Mouse (Mus musculus) brain, embryonic 14.5 days (tissue): ENCODE measurements at regions not wholly inside any gene's neighbourhood (a gene's known extent, or its start where the extent isn't known, plus 50 kb on each side); places are given as distances from the start of the nearest gene placed in this dataset.

Experiments
- CTCF ChIP-seq: fragments of 200-500 bp; IDR thresholded peaks from 2 replicates; pipeline ENCODE4 v1.5.1; 2012; ENCODE audit warnings: inconsistent platforms, mild to moderate bottlenecking, moderate library complexity, borderline replicate concordance; ENCODE audit not compliant: insufficient read depth, insufficient read length; ENCODE audit errors: extremely low read depth
- POLR2A ChIP-seq: fragments of 200-500 bp; IDR thresholded peaks from 2 replicates; pipeline ENCODE4 v1.6.1; 2012; ENCODE audit warnings: mild to moderate bottlenecking, inconsistent platforms, borderline replicate concordance; ENCODE audit not compliant: poor library complexity, insufficient read depth, insufficient read length, severe bottlenecking; ENCODE audit errors: extremely low read depth

- TF ChIP-seq CTCF (no peak), POLR2A (no peak)
Observed at GRCm38 (mm10) chr6:8877373-8878070, 70.7 kb upstream of the Nxph1 start.
